Mouse (Mus musculus) CH12.LX (cell line): Measurements from ENCODE around the gene Henmt1. TPM values are rescaled to one million over a fixed set of nuclear protein-coding genes. Genes with fewer than 3 reads are reported as not detected.

Experiments
- DNase-seq: peaks from one replicate; pipeline ENCODE4 v3.0.0-alpha.2; 2013; ENCODE audit errors: extremely low read depth
- H3K27ac ChIP-seq: 2 replicates; pipeline ENCODE4 v1.5.1; 2012; ENCODE audit warnings: low read depth, mild to moderate bottlenecking, control low read depth, moderate library complexity; ENCODE audit not compliant: insufficient read depth
- H3K27me3 ChIP-seq: replicated peaks from 2 replicates; pipeline ENCODE3; 2012; ENCODE audit warnings: inconsistent platforms
- H3K36me3 ChIP-seq, 2 experiments: replicated peaks in 1 of 2; 2 replicates each; pipeline versions ENCODE3 to v1.6.1; 2012; ENCODE audit warnings: inconsistent platforms in 1 of 2, low read length in 1 of 2, mild to moderate bottlenecking in 1 of 2, mixed read lengths in 1 of 2, moderate library complexity in 1 of 2; ENCODE audit not compliant: control insufficient read depth in 1 of 2, insufficient read depth in 1 of 2
- H3K4me1 ChIP-seq, 2 experiments: 2 replicates each; pipeline ENCODE4 v1.6.1; 2012; ENCODE audit warnings: inconsistent platforms in 1 of 2, moderate library complexity in 1 of 2; ENCODE audit not compliant: insufficient read depth in 2 of 2, control insufficient read depth in 1 of 2
- H3K4me2 ChIP-seq: 2 replicates; pipeline ENCODE4 v1.6.1; 2012; ENCODE audit warnings: low read depth, mild to moderate bottlenecking, control low read depth; ENCODE audit not compliant: poor library complexity, insufficient read depth, severe bottlenecking
- H3K4me3 ChIP-seq, 3 experiments: fragments of 150-350 bp in 1 of 3; sonication (generic) in 1 of 3; replicated peaks in 1 of 3; 2 replicates each; pipeline versions ENCODE3 to v1.5.1; 2011 to 2012; ENCODE audit warnings: low read depth in 2 of 3, low read length in 2 of 3, mild to moderate bottlenecking in 2 of 3, moderate library complexity in 2 of 3, control low read depth in 1 of 3, improper control_type of control experiment in 1 of 3, inconsistent platforms in 1 of 3, mixed read lengths in 1 of 3; ENCODE audit not compliant: poor library complexity in 1 of 3
- H3K79me2 ChIP-seq: replicated peaks from 2 replicates; pipeline ENCODE4 v1.6.1; 2012; ENCODE audit warnings: mild to moderate bottlenecking, moderate library complexity; ENCODE audit not compliant: control insufficient read depth, poor library complexity, insufficient read depth, severe bottlenecking; ENCODE audit errors: extremely low read depth
- H3K9ac ChIP-seq: 2 replicates; pipeline ENCODE4 v1.6.1; 2012; ENCODE audit warnings: low read depth, mild to moderate bottlenecking, control low read depth, moderate library complexity; ENCODE audit not compliant: insufficient read depth
- H3K9me3 ChIP-seq: replicated peaks from 2 replicates; pipeline ENCODE3; 2012; ENCODE audit warnings: low read length, inconsistent platforms, mixed read lengths
- BHLHE40 ChIP-seq: IDR thresholded peaks from 2 replicates; pipeline ENCODE4 v1.6.1; 2011; ENCODE audit warnings: mild to moderate bottlenecking, low read depth, low read length, improper control_type of control experiment
- CHD1 ChIP-seq: IDR thresholded peaks from 2 replicates; pipeline ENCODE4 v1.6.1; 2012; ENCODE audit warnings: low read depth, low read length, improper control_type of control experiment, inconsistent platforms
- CTCF ChIP-seq, 2 experiments: IDR thresholded peaks in 1 of 2; conservative IDR thresholded peaks in 1 of 2; 2 replicates each; pipeline ENCODE4 v1.5.1; 2011 to 2012; ENCODE audit warnings: low read depth in 2 of 2, low read length in 2 of 2, improper control_type of control experiment in 1 of 2, inconsistent platforms in 1 of 2, mild to moderate bottlenecking in 1 of 2, moderate library complexity in 1 of 2
- E2F4 ChIP-seq: IDR thresholded peaks from 2 replicates; pipeline ENCODE4 v1.6.1; 2011; ENCODE audit warnings: low read depth, low read length, improper control_type of control experiment; ENCODE audit not compliant: insufficient replicate concordance
- ELF1 ChIP-seq: IDR thresholded peaks from 2 replicates; pipeline ENCODE4 v1.6.1; 2014; ENCODE audit warnings: low read depth, mild to moderate bottlenecking, inconsistent platforms, low read length, improper control_type of control experiment
- EP300 ChIP-seq: IDR thresholded peaks from 2 replicates; pipeline ENCODE4 v1.6.1; 2011; ENCODE audit warnings: low read length, improper control_type of control experiment
- GABPA ChIP-seq: IDR thresholded peaks from 2 replicates; pipeline ENCODE4 v1.6.1; 2012; ENCODE audit warnings: low read depth, low read length, improper control_type of control experiment, inconsistent platforms; ENCODE audit not compliant: insufficient replicate concordance
- HCFC1 ChIP-seq: IDR thresholded peaks from 2 replicates; pipeline ENCODE4 v1.6.1; 2012; ENCODE audit warnings: low read depth, mild to moderate bottlenecking, inconsistent platforms, low read length, improper control_type of control experiment
- JUN ChIP-seq: IDR thresholded peaks from 2 replicates; pipeline ENCODE4 v1.6.1; 2011; ENCODE audit warnings: low read depth, mild to moderate bottlenecking, low read length, improper control_type of control experiment, moderate library complexity; ENCODE audit not compliant: insufficient read depth
- KAT2A ChIP-seq: IDR thresholded peaks from 2 replicates; pipeline ENCODE4 v1.6.1; 2012; ENCODE audit warnings: low read length, improper control_type of control experiment, inconsistent platforms; ENCODE audit not compliant: insufficient replicate concordance
- MAX ChIP-seq: IDR thresholded peaks from 2 replicates; pipeline ENCODE4 v1.6.1; 2011; ENCODE audit warnings: low read length, improper control_type of control experiment
- MAZ ChIP-seq: IDR thresholded peaks from 2 replicates; pipeline ENCODE4 v1.6.1; 2012; ENCODE audit warnings: low read depth, mild to moderate bottlenecking, inconsistent platforms, low read length, improper control_type of control experiment, moderate library complexity
- MYC ChIP-seq: IDR thresholded peaks from 2 replicates; pipeline ENCODE4 v1.6.1; 2011; ENCODE audit warnings: low read depth, mild to moderate bottlenecking, improper control_type of control experiment, low read length
- NELFE ChIP-seq: IDR thresholded peaks from 2 replicates; pipeline ENCODE4 v1.6.1; 2011; ENCODE audit warnings: low read depth, low read length, improper control_type of control experiment
- NRF1 ChIP-seq: IDR thresholded peaks from 2 replicates; pipeline ENCODE4 v1.6.1; 2014; ENCODE audit warnings: low read depth, mild to moderate bottlenecking, inconsistent platforms, low read length, improper control_type of control experiment, moderate library complexity
- PAX5 ChIP-seq: IDR thresholded peaks from 2 replicates; pipeline ENCODE4 v1.6.1; 2012; ENCODE audit warnings: low read length, inconsistent platforms, mixed read lengths
- POLR2A ChIP-seq: IDR thresholded peaks from 2 replicates; pipeline ENCODE4 v1.6.1; 2011; ENCODE audit warnings: low read depth, mild to moderate bottlenecking, improper control_type of control experiment, low read length
- POLR2AphosphoS2 ChIP-seq: IDR thresholded peaks from 2 replicates; pipeline ENCODE4 v1.6.1; 2011; ENCODE audit warnings: low read depth, low read length, improper control_type of control experiment
- SIN3A ChIP-seq: IDR thresholded peaks from 2 replicates; pipeline ENCODE4 v1.6.1; 2012; ENCODE audit warnings: low read length, improper control_type of control experiment, inconsistent platforms
- TCF12 ChIP-seq: IDR thresholded peaks from 2 replicates; pipeline ENCODE4 v1.6.1; 2014; ENCODE audit warnings: low read depth, mild to moderate bottlenecking, inconsistent platforms, low read length, improper control_type of control experiment
- UBTF ChIP-seq: IDR thresholded peaks from 2 replicates; pipeline ENCODE4 v1.6.1; 2012; ENCODE audit warnings: low read depth, mild to moderate bottlenecking, inconsistent platforms, low read length, improper control_type of control experiment, moderate library complexity
- USF1 ChIP-seq: IDR thresholded peaks from 2 replicates; pipeline ENCODE4 v1.6.1; 2014; ENCODE audit warnings: low read depth, mild to moderate bottlenecking, inconsistent platforms, low read length, improper control_type of control experiment
- ZC3H11A ChIP-seq: IDR thresholded peaks from 2 replicates; pipeline ENCODE4 v1.6.1; 2012; ENCODE audit warnings: low read depth, mild to moderate bottlenecking, inconsistent platforms, low read length, improper control_type of control experiment
- ZKSCAN1 ChIP-seq: IDR thresholded peaks from 2 replicates; pipeline ENCODE4 v1.6.1; 2012; ENCODE audit warnings: low read depth, inconsistent platforms, low read length, improper control_type of control experiment, borderline replicate concordance
- ZNF384 ChIP-seq: IDR thresholded peaks from 2 replicates; pipeline ENCODE4 v1.6.1; 2012; ENCODE audit warnings: low read depth, low read length, improper control_type of control experiment, inconsistent platforms
- dilution Hi-C: fragments of 300-500 bp; cut with MboI; formaldehyde crosslinking; loops from 2 replicates; pipeline ENCODE4 v1.14.3; 2020; ENCODE audit warnings: low sequenced_read_pairs; ENCODE audit not compliant: extremely low pct_unique_long_range_greater_than_20kb, extremely low pct_ligation_motif_present
- in situ Hi-C: fragments of 300-500 bp; cut with MboI; formaldehyde crosslinking; loops from 3 replicates; pipeline ENCODE4 v1.14.3; 2019; ENCODE audit warnings: low sequenced_read_pairs, low pct_ligation_motif_present, low pct_unique_long_range_greater_than_20kb, mixed read lengths
- polyA plus RNA-seq: library from polyadenylated mRNA; unstranded; fragments of >175 nt; gene quantifications from 2 replicates; pipeline ENCODE4 v1.2.1, GENCODE M21; 2012; ENCODE audit warnings: low read depth; ENCODE audit not compliant: insufficient read length
- total RNA-seq, 2 experiments: library from RNA; depleted of rRNA; stranded (reverse); fragments of 300-350 nt in 1 of 2; fragments of >200 nt in 1 of 2; gene quantifications; 2 replicates each; pipeline ENCODE4 v1.2.3; 2012 to 2014

Gene Henmt1
- total and polyA plus RNA-seq, 3 experiments, result not detected

DNA sequence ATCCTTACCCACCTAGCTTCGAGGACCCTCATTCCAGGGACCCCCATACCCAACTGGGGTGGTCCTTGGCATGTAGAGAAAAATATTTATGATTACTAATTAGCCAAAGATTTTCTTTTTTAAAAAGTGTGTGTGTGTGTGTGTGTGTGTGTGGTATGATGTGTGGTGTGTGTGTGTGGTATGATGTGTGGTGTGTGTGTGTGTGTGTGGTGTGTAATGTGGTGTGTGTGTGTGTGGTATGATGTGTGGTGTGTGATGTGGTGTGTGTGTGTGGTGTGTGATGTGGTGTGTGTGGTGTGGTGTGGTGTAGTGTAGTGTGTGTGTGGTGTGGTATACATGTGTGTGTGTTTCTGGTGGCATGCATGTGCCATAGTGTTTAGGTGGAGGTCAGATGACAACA, 47.6 kb upstream of the Henmt1 start:
- Histone ChIP-seq H3K4me3 (no peak overlapping the region), H3K4me2 (no peak overlapping the region), H3K27ac (no peak overlapping the region), H3K79me2 (no peaks in the 10 kb centered on the region), H3K9me3 (no peaks in the 10 kb centered on the region), H3K4me1 (peaks cover 5 to 26% of the 10 kb centered on the region in 2 experiments; a peak in 3 of 4 replicates), H3K36me3 (no peaks in the 10 kb centered on the region), H3K9ac (no peak overlapping the region)
- dilution Hi-C loops, result no loop called here
- DNase-seq, result no peak
- in situ Hi-C loops, result no loop called here
- TF ChIP-seq ZC3H11A (no peak), BHLHE40 (no peak), E2F4 (no peak), POLR2A (no peak), POLR2AphosphoS2 (no peak), MAX (no peak), JUN (no peak), NRF1 (no peak), HCFC1 (no peak), ELF1 (no peak), ZKSCAN1 (no peak), GABPA (no peak), NELFE (no peak), CHD1 (no peak)
- TF ChIP-seq, all 38 proteins: peak for 0
- H3K27me3 ChIP-seq, result no peaks in the 10 kb centered on the region

DNA sequence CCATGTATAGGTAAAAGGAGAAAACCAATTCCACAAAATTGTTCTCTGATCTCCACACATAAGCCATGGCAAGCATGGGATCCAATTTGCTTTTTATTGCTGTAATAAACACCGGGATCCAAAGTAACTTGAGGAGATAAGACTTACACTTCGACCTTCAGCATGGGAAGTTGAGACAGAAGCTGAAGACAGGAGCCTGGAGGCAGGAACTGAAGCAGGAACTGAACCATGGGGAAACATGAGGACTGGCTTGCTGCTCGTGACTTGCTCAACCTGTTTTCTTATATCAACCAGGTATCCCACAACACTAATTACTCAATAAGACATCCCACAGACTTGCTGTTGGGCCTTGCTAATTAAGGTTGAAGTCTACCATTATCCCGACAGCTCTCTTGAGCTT, 46.8 kb upstream of the Henmt1 start:
- H3K27ac ChIP-seq, result no peak overlapping the region
- H3K36me3 ChIP-seq, result no peaks in the 10 kb centered on the region
- dilution Hi-C loops, result no loop called here
- no peak overlapping the region for H3K9ac ChIP-seq
- in situ Hi-C loops, result no loop called here
- H3K4me3 ChIP-seq, result no peak overlapping the region
- no peaks in the 10 kb centered on the region for H3K27me3 ChIP-seq
- DNase-seq, result no peak
- H3K9me3 ChIP-seq, result no peaks in the 10 kb centered on the region
- H3K4me2 ChIP-seq, result no peak overlapping the region
- H3K79me2 ChIP-seq, result no peaks in the 10 kb centered on the region
- TF ChIP-seq ELF1 (no peak), TCF12 (no peak), USF1 (no peak), MAZ (no peak), JUN (no peak), UBTF (no peak), POLR2A (no peak), BHLHE40 (no peak), ZNF384 (no peak), KAT2A (no peak), CHD1 (no peak), POLR2AphosphoS2 (no peak), CTCF (conservative IDR thresholded peaks at IDR 0.05 in 1 of 2, IDR thresholded peaks at IDR 0.05 in 1 of 2; ENCODE audit: low read depth in 2 of 2, low read length in 2 of 2) (no peak), PAX5 (no peak), ZKSCAN1 (no peak), E2F4 (no peak), SIN3A (no peak), EP300 (no peak), MYC (no peak), NRF1 (no peak)
- H3K4me1 ChIP-seq, result peaks cover 7 to 19% of the 10 kb centered on the region in 2 experiments; a peak in 3 of 4 replicates
